Mouse (Mus musculus) heart, adult 2 months (tissue): ENCODE results near the gene Angptl6. TPM values are rescaled to one million over a fixed set of nuclear protein-coding genes. Genes with fewer than 3 reads are reported as not detected.

ENCODE experiments used
- DNase-seq, 2 experiments: peaks; one replicate each; pipeline ENCODE4 v3.0.0; 2021
- H3K27ac ChIP-seq: fragments of 200-600 bp; 2 replicates; pipeline ENCODE4 v1.8.1; 2022
- H3K27me3 ChIP-seq: fragments of 200-500 bp; 2 replicates; pipeline ENCODE4 v1.6.1; 2012; ENCODE audit warnings: mild to moderate bottlenecking, low read length, inconsistent platforms, mixed read lengths; ENCODE audit not compliant: control insufficient read depth, insufficient read depth
- H3K36me3 ChIP-seq: fragments of 200-500 bp; 2 replicates; pipeline ENCODE4 v1.6.1; 2012; ENCODE audit warnings: low read length, inconsistent platforms; ENCODE audit not compliant: control insufficient read depth, insufficient read depth
- H3K4me1 ChIP-seq: fragments of 200-500 bp; 2 replicates; pipeline ENCODE4 v1.6.1; 2011; ENCODE audit warnings: low read length; ENCODE audit not compliant: control insufficient read depth, insufficient read depth
- H3K4me3 ChIP-seq: fragments of 200-600 bp; 2 replicates; pipeline ENCODE4 v1.8.1; 2022
- H3K79me2 ChIP-seq: fragments of 200-500 bp; replicated peaks from 2 replicates; pipeline ENCODE4 v1.6.1; 2012; ENCODE audit warnings: mild to moderate bottlenecking, inconsistent platforms, low read length, moderate library complexity, mixed read lengths; ENCODE audit not compliant: control insufficient read depth, insufficient read depth
- H3K9ac ChIP-seq: fragments of 200-500 bp; 2 replicates; pipeline ENCODE4 v1.6.1; 2012; ENCODE audit warnings: low read depth, mild to moderate bottlenecking, control low read depth, inconsistent platforms, low read length, mixed read lengths
- CTCF ChIP-seq: fragments of 200-600 bp; IDR thresholded peaks from 2 replicates; pipeline ENCODE4 v1.8.1; 2022; ENCODE audit warnings: antibody characterized with exemption, mild to moderate bottlenecking, moderate library complexity
- EP300 ChIP-seq: fragments of 200-500 bp; IDR thresholded peaks from 2 replicates; pipeline ENCODE4 v1.6.1; 2011; ENCODE audit warnings: low read depth, low read length, control low read depth; ENCODE audit not compliant: insufficient read depth
- POLR2A ChIP-seq: fragments of 200-500 bp; IDR thresholded peaks from 2 replicates; pipeline ENCODE4 v1.6.1; 2011; ENCODE audit warnings: mild to moderate bottlenecking, low read depth, low read length, control low read depth; ENCODE audit not compliant: insufficient read depth
- whole genome bisulfite sequencing: fragments of 180-500 bp; shearing (Covaris S2); methylation state at CpG from one replicate; pipeline ENCODE4 v1.1.7; 2018; 5-methylcytosine and 5-hydroxymethylcytosine counted together
- intact Hi-C: fragments of 180-260 bp; cut with DNase I; formaldehyde crosslinking; loops from one replicate; pipeline ENCODE4 v1.15.1; 2025
- polyA plus RNA-seq: library from polyadenylated mRNA; depleted of rRNA; stranded (reverse); fragments of >200 nt; gene quantifications from 2 replicates; pipeline ENCODE4 v1.2.3, GENCODE M21; 2012
- total RNA-seq, 2 experiments: library from RNA; stranded (reverse); gene quantifications; 2 replicates each; pipeline ENCODE4 v1.2.3; 2021

Angptl6 gene
- total and polyA plus RNA-seq, 3 experiments, result 3.9 to 4.0 (median 4.0) TPM

DNA sequence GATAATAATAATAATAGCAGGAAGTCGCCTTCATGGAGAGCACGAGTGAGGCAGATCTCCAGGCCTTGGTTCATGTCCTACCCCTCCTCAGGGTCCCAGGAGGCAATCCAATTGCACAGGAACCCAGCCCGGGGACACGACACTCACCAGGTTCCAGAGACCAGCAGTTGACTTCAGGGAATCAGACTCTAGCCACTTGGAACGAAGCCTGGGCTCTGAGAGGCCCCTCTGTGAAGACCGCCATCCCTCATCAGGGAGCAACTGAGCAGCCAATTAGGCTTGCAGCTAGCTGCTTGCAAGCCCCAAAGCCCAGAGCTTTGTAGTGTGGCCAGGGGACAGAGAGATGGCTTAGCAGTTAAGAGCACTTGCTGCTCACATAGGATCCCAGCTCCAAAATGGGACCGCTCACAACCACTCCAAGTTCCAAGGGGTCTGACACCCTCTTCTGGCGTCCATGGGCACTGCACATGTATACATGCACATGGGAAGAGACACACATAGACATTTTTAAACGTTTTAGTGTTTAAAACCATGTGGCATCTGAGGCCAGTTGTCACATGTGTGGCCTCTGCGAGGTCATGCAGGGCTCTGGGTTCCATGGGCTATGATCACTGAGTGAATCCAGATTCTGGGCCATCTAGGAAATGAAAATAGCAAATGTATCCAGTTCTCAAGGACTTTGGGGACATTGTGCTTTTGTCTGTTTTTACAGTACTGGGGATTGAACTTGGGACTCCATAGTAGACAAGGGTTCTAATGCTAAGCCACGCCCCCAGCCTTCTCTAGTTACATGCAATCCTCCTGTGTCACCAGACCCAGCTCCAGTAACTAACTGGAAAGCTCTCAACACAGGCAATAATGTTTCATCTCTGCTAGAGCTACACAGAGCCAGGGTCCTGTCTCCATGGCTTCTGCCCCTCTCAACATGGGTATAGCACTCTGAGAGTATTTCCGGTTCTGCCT is 9.0 kb downstream of the Angptl6 start:
- WGBS, result 77% methylated on average over 12 of the region's 12 CpGs
- intact Hi-C loops, result no loop called here
- no peaks in the 10 kb centered on the region for H3K27me3 ChIP-seq

DNA sequence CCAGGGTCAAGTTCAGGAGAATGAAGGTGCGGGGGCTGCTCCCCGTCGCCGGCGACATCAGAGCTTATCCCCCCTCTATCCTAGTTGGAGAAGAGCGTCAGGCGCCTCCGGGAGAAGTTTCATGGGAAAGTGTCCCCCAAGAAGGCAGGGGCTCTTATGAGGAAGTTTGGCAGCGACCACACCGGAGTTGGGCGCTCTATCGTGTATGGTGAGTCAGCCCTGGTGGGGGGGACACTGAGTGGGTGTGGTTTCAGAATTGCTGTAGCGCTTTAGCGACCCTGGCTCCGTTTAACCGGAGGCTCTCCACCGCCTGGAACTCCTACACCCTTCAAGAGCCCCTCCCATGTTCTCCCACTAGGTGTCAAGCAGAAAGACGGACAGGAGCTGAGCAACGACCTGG is 10.3 kb downstream of the Angptl6 start:
- H3K9ac ChIP-seq, result peak overlapping the region; percentile 69
- H3K27ac ChIP-seq, result peak overlapping the region; percentile 12
- no peaks in the 10 kb centered on the region for H3K79me2 ChIP-seq
- intact Hi-C loops, result no loop called here
- H3K36me3 ChIP-seq, result no peaks in the 10 kb centered on the region
- H3K4me1 ChIP-seq, result no peaks in the 10 kb centered on the region; the same call in 1 of the 2 replicates
- TF ChIP-seq POLR2A (no peak), CTCF (no peak), EP300 (no peak)
- H3K4me3 ChIP-seq, result peak overlapping the region; percentile 52
- no peaks in the 10 kb centered on the region for H3K27me3 ChIP-seq
- DNase-seq, result peak in 1 of 2 experiments; percentile 33
- WGBS, result 6% methylated on average over 19 of the region's 19 CpGs

More for the DNA sequence above, 9.0 kb downstream of the Angptl6 start:
- TF ChIP-seq CTCF (peak; percentile 20; the same call in 1 of the 2 replicates), POLR2A (no peak)
- Histone ChIP-seq H3K36me3 (no peaks in the 10 kb centered on the region), H3K79me2 (no peaks in the 10 kb centered on the region), H3K9ac (no peak overlapping the region), H3K4me1 (no peaks in the 10 kb centered on the region; the same call in 1 of the 2 replicates), H3K4me3 (no peak overlapping the region), H3K27ac (no peak overlapping the region)
- no peak for DNase-seq

DNA sequence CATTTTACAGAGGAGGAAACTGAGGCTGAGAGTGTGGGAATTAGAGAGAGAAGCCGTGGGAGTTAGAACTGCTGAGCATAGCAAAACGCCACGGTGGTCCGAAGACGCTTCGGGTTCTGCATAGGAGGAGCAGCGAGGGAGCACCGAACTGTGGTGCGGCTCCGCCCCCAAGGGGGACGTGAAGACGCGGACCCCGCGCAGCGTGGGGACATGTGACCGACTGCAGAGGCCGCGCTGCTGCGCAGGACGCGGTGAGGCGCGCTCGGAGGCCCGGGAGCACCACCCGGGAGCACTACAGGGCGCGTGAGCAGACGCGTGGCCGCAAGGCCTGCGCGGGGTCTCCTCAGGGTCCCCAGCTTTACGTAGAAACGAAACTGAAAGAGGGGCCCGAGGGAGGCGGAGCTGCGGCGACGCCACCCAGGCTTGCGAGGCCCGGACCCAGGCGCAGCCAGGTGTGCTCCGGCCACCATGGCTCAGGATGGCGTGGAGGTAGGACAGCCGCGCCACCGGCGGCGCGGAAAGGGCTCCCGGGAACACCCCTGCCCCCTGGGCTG is 11.0 kb downstream of the Angptl6 start, which contains the start of gene A230050P20Rik:
A230050P20Rik (plus strand) TSS at position 195 of the 554 bp plus-strand sequence.
- 5% methylated on average over 53 of the region's 53 CpGs for WGBS
- no peaks in the 10 kb centered on the region for H3K36me3 ChIP-seq
- intact Hi-C loops, result no loop called here
- H3K9ac ChIP-seq, result peak within 1 kb of the TSS; percentile 69
- no peaks in the 10 kb centered on the region for H3K79me2 ChIP-seq
- H3K27ac ChIP-seq, result peak within 1 kb of the TSS; percentile 12
- no peaks in the 10 kb centered on the region for H3K27me3 ChIP-seq
- TF ChIP-seq POLR2A, result peak; percentile 45; the same call in 1 of the 2 replicates
- TF ChIP-seq CTCF, result no peak
- no peaks in the 10 kb centered on the region; the same call in 1 of the 2 replicates for H3K4me1 ChIP-seq
- peak within 1 kb of the TSS; percentile 52 for H3K4me3 ChIP-seq
- peak; percentile 74 to 75 for DNase-seq

DNA sequence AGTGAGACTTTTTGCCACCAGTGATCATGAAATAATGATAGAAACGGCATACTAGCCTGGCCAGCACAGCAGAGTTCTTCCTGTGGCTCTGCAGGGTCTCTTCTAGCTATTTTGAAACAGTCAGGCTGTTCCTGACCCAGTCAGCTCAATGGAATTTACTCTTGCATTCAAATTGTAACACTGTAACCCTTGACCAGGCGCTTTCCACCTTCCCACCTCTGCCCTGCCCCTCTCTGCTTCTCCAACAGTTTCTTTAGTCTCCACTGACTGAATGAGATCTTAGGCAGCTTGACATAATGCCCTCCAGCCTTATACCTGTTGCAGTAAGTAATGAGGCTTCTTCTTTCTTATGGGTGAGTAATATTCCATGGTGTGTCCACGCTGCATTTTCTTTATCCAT is 12.6 kb downstream of the Angptl6 start:
- Histone ChIP-seq H3K27me3 (no peaks in the 10 kb centered on the region), H3K27ac (no peak overlapping the region), H3K79me2 (no peaks in the 10 kb centered on the region), H3K36me3 (no peaks in the 10 kb centered on the region), H3K4me3 (no peak overlapping the region), H3K4me1 (no peaks in the 10 kb centered on the region; the same call in 1 of the 2 replicates), H3K9ac (no peak overlapping the region)
- intact Hi-C loops, result no loop called here
- TF ChIP-seq CTCF (no peak), POLR2A (no peak), EP300 (no peak)
- 57% methylated on average over 3 of the region's 3 CpGs for WGBS
- no peak for DNase-seq

DNA sequence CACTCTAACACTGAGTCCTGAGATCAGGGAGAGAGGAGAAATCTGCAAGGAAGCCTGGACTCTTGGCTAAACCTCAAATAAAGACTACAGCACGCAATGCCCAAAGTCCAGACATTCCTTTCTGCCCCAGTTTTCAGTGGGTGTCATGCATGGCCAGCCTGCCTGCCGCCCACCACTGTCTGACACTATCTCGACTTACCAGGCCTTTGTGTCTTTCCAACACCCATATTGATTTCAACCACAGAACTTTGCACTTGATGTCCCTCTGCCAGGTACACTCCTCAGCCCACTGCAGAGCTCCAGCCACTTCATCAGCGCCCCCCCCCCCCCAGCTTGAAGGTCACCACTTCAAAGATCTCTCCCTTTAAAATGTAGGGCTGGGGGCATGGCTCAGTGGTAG is 17.3 kb downstream of the Angptl6 start:
- TF ChIP-seq CTCF, result no peak
- TF ChIP-seq EP300, result no peak
- TF ChIP-seq POLR2A, result no peak
- H3K4me3 ChIP-seq, result no peak overlapping the region

DNA sequence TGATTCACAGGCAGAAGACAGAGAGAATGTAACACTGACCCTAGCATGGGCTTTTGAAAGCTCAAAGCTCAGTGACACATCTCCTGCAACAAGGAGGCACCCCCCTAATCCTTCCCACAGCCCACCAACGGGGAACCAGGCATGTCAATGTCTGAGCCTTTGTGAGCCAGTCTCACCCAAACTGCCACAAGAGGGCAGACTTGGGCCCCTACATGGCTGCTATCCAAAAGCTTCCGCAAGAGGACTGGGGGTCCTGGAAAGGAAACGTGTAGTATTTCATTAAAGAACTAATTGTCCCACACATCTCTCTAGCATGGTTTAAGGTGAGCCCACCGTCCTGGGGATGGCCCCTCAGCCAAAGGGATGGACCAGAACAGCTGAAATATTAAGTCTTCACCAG is 17.7 kb downstream of the Angptl6 start:
- no peaks in the 10 kb centered on the region for H3K27me3 ChIP-seq
- H3K79me2 ChIP-seq, result no peaks in the 10 kb centered on the region
- intact Hi-C loops, result no loop called here
- no peaks in the 10 kb centered on the region for H3K36me3 ChIP-seq
- no peak overlapping the region for H3K9ac ChIP-seq
- DNase-seq, result no peak
- TF ChIP-seq CTCF (peak; percentile 65), POLR2A (no peak), EP300 (no peak)
- H3K4me1 ChIP-seq, result no peaks in the 10 kb centered on the region
- 8% methylated on average over 4 of the region's 4 CpGs for WGBS
- no peak overlapping the region for H3K4me3 ChIP-seq
- H3K27ac ChIP-seq, result no peak overlapping the region

More for the DNA sequence above, 17.3 kb downstream of the Angptl6 start:
- no peak overlapping the region for H3K9ac ChIP-seq
- no peaks in the 10 kb centered on the region for H3K79me2 ChIP-seq
- H3K4me1 ChIP-seq, result no peaks in the 10 kb centered on the region
- no peaks in the 10 kb centered on the region for H3K27me3 ChIP-seq
- 57% methylated on average over 4 of the region's 4 CpGs for WGBS
- H3K36me3 ChIP-seq, result no peaks in the 10 kb centered on the region
- DNase-seq, result no peak
- no peak overlapping the region for H3K27ac ChIP-seq
- intact Hi-C loops, result no loop called here
